Mouse (Mus musculus): Measurements from ENCODE around the gene Fat4. TPM values are rescaled to one million over a fixed set of nuclear protein-coding genes. Genes with fewer than 3 reads are reported as not detected.

Fat4 gene
- polyA plus RNA-seq, 1 experiment from 2014 or later, result 14.6 TPM

- Histone ChIP-seq H3K4me3 (replicated peaks; ENCODE audit: low read depth, low read length) (no peak overlapping the region), H3K9ac (replicated peaks; ENCODE audit: low read length) (no peak overlapping the region), H3K36me3 (ENCODE audit: control insufficient read depth, insufficient read depth, low read length) (no peaks in the 10 kb centered on the region), H3K9me3 (ENCODE audit: control insufficient read depth, low read length) (no peaks in the 10 kb centered on the region), H3K27ac (replicated peaks; ENCODE audit: low read depth, low read length) (no peak overlapping the region), H3K4me1 (ENCODE audit: control insufficient read depth, insufficient read depth, low read length) (no peaks in the 10 kb centered on the region), H3K27me3 (ENCODE audit: control insufficient read depth, insufficient read depth, low read length) (no peaks in the 10 kb centered on the region), H3K4me2 (ENCODE audit: low read length) (no peak overlapping the region)
- DNase-seq (no peak), ATAC-seq (ENCODE audit: low FRiP score, low TSS enrichment) (no peak)
- WGBS, result 94% methylated on average over 2 of the region's 2 CpGs
Measured at GRCm38 (mm10) chr3:38871291-38871690, 15.4 kb upstream of the Fat4 start.

- Histone ChIP-seq H3K9me3 (ENCODE audit: control insufficient read depth, low read length) (no peaks in the 10 kb centered on the region), H3K4me3 (replicated peaks; ENCODE audit: low read depth, low read length) (no peak overlapping the region), H3K27me3 (ENCODE audit: control insufficient read depth, insufficient read depth, low read length) (no peaks in the 10 kb centered on the region), H3K4me2 (ENCODE audit: low read length) (no peak overlapping the region), H3K4me1 (ENCODE audit: control insufficient read depth, insufficient read depth, low read length) (no peaks in the 10 kb centered on the region), H3K36me3 (ENCODE audit: control insufficient read depth, insufficient read depth, low read length) (no peaks in the 10 kb centered on the region), H3K9ac (replicated peaks; ENCODE audit: low read length) (no peak overlapping the region), H3K27ac (replicated peaks; ENCODE audit: low read depth, low read length) (no peak overlapping the region)
- no peak for ATAC-seq (ENCODE audit: low FRiP score, low TSS enrichment)
- DNase-seq, result no peak
- 95% methylated on average over 2 of the region's 2 CpGs for WGBS
Measured at GRCm38 (mm10) chr3:38875872-38876271, 10.9 kb upstream of the Fat4 start.

GRCm38 (mm10) chr3:38876706-38877105 is 10.0 kb upstream of the Fat4 start:
- H3K4me2 ChIP-seq (ENCODE audit: low read length), result no peak overlapping the region
- ATAC-seq (ENCODE audit: low FRiP score, low TSS enrichment), result no peak
- no peaks in the 10 kb centered on the region for H3K9me3 ChIP-seq (ENCODE audit: control insufficient read depth, low read length)
- H3K4me3 ChIP-seq (replicated peaks; ENCODE audit: low read depth, low read length), result no peak overlapping the region
- DNase-seq, result no peak
- no peaks in the 10 kb centered on the region for H3K27me3 ChIP-seq (ENCODE audit: control insufficient read depth, insufficient read depth, low read length)
- no peak overlapping the region for H3K9ac ChIP-seq (replicated peaks; ENCODE audit: low read length)
- no peak overlapping the region for H3K27ac ChIP-seq (replicated peaks; ENCODE audit: low read depth, low read length)
- H3K36me3 ChIP-seq (ENCODE audit: control insufficient read depth, insufficient read depth, low read length), result no peaks in the 10 kb centered on the region
- no peaks in the 10 kb centered on the region for H3K4me1 ChIP-seq (ENCODE audit: control insufficient read depth, insufficient read depth, low read length)
- 96% methylated on average over 4 of the region's 4 CpGs for WGBS

GRCm38 (mm10) chr3:38882778-38883177 is 4.0 kb upstream of the Fat4 start:
- no peaks in the 10 kb centered on the region for H3K27me3 ChIP-seq (ENCODE audit: control insufficient read depth, insufficient read depth, low read length)
- no peak overlapping the region for H3K9ac ChIP-seq (replicated peaks; ENCODE audit: low read length)
- H3K36me3 ChIP-seq (ENCODE audit: control insufficient read depth, insufficient read depth, low read length), result no peaks in the 10 kb centered on the region
- no peak overlapping the region for H3K4me3 ChIP-seq (replicated peaks; ENCODE audit: low read depth, low read length)
- H3K27ac ChIP-seq (replicated peaks; ENCODE audit: low read depth, low read length), result no peak overlapping the region
- H3K4me1 ChIP-seq (ENCODE audit: control insufficient read depth, insufficient read depth, low read length), result peaks cover 6% of the 10 kb centered on the region; the same call in 1 of the 2 replicates
- DNase-seq (peak; percentile 92), ATAC-seq (ENCODE audit: low FRiP score, low TSS enrichment) (no peak)
- H3K9me3 ChIP-seq (ENCODE audit: control insufficient read depth, low read length), result no peaks in the 10 kb centered on the region
- H3K4me2 ChIP-seq (ENCODE audit: low read length), result no peak overlapping the region
- 63% methylated on average over 6 of the region's 6 CpGs for WGBS

GRCm38 (mm10) chr3:38883676-38884075 is 3.1 kb upstream of the Fat4 start:
- WGBS, result 26% methylated on average over 9 of the region's 9 CpGs
- peak overlapping the region; percentile 97 for H3K4me2 ChIP-seq (ENCODE audit: low read length)
- H3K9ac ChIP-seq (replicated peaks; ENCODE audit: low read length), result peak overlapping the region; percentile 50
- peak; percentile 57 for DNase-seq
- peaks cover 14% of the 10 kb centered on the region for H3K4me1 ChIP-seq (ENCODE audit: control insufficient read depth, insufficient read depth, low read length)
- peak overlapping the region; percentile 83 for H3K4me3 ChIP-seq (replicated peaks; ENCODE audit: low read depth, low read length)
- H3K9me3 ChIP-seq (ENCODE audit: control insufficient read depth, low read length), result no peaks in the 10 kb centered on the region
- H3K27me3 ChIP-seq (ENCODE audit: control insufficient read depth, insufficient read depth, low read length), result no peaks in the 10 kb centered on the region
- peak overlapping the region; percentile 65; the same call in 1 of the 2 replicates for H3K27ac ChIP-seq (replicated peaks; ENCODE audit: low read depth, low read length)
- no peaks in the 10 kb centered on the region for H3K36me3 ChIP-seq (ENCODE audit: control insufficient read depth, insufficient read depth, low read length)
- no peak for ATAC-seq (ENCODE audit: low FRiP score, low TSS enrichment)

GRCm38 (mm10) chr3:38884276-38884675 is 2.5 kb upstream of the Fat4 start:
- H3K36me3 ChIP-seq (ENCODE audit: control insufficient read depth, insufficient read depth, low read length), result peaks cover 3% of the 10 kb centered on the region; the same call in 1 of the 2 replicates

GRCm38 (mm10) chr3:38884919-38885418 is 1.8 kb upstream of the Fat4 start:
- Histone ChIP-seq H3K4me1 (ENCODE audit: control insufficient read depth, insufficient read depth, low read length) (peaks cover 27% of the 10 kb centered on the region), H3K27me3 (ENCODE audit: control insufficient read depth, insufficient read depth, low read length) (no peaks in the 10 kb centered on the region), H3K27ac (replicated peaks; ENCODE audit: low read depth, low read length) (peak overlapping the region; percentile 87), H3K9me3 (ENCODE audit: control insufficient read depth, low read length) (no peaks in the 10 kb centered on the region), H3K4me3 (replicated peaks; ENCODE audit: low read depth, low read length) (peak overlapping the region; percentile 83), H3K36me3 (ENCODE audit: control insufficient read depth, insufficient read depth, low read length) (peaks cover 4% of the 10 kb centered on the region; the same call in 1 of the 2 replicates), H3K4me2 (ENCODE audit: low read length) (peak overlapping the region; percentile 97), H3K9ac (replicated peaks; ENCODE audit: low read length) (peak overlapping the region; percentile 81)
- under 1% methylated on average over 24 of the region's 24 CpGs for WGBS
- DNase-seq, result peak; percentile 88
- peak; percentile 48 for ATAC-seq (ENCODE audit: low FRiP score, low TSS enrichment)

More at GRCm38 (mm10) chr3:38884276-38884675, 2.5 kb upstream of the Fat4 start:
- peak overlapping the region; percentile 65 for H3K27ac ChIP-seq (replicated peaks; ENCODE audit: low read depth, low read length)
- peak overlapping the region; percentile 50 for H3K9ac ChIP-seq (replicated peaks; ENCODE audit: low read length)
- H3K4me3 ChIP-seq (replicated peaks; ENCODE audit: low read depth, low read length), result peak overlapping the region; percentile 83
- H3K9me3 ChIP-seq (ENCODE audit: control insufficient read depth, low read length), result no peaks in the 10 kb centered on the region
- 0% methylated on average over 6 of the region's 6 CpGs for WGBS
- peak; percentile 96 for DNase-seq
- peaks cover 20% of the 10 kb centered on the region for H3K4me1 ChIP-seq (ENCODE audit: control insufficient read depth, insufficient read depth, low read length)
- no peaks in the 10 kb centered on the region for H3K27me3 ChIP-seq (ENCODE audit: control insufficient read depth, insufficient read depth, low read length)
- peak overlapping the region; percentile 97 for H3K4me2 ChIP-seq (ENCODE audit: low read length)
- ATAC-seq (ENCODE audit: low FRiP score, low TSS enrichment), result peak; percentile 16; the same call in 1 of the 2 replicates

GRCm38 (mm10) chr3:38885481-38886001 is 1.2 kb upstream of the Fat4 start:
- H3K4me1 ChIP-seq (ENCODE audit: control insufficient read depth, insufficient read depth, low read length), result peaks cover 28% of the 10 kb centered on the region
- peak overlapping the region; percentile 83 for H3K4me3 ChIP-seq (replicated peaks; ENCODE audit: low read depth, low read length)
- H3K9me3 ChIP-seq (ENCODE audit: control insufficient read depth, low read length), result no peaks in the 10 kb centered on the region
- no peaks in the 10 kb centered on the region for H3K27me3 ChIP-seq (ENCODE audit: control insufficient read depth, insufficient read depth, low read length)
- peaks cover 4% of the 10 kb centered on the region for H3K36me3 ChIP-seq (ENCODE audit: control insufficient read depth, insufficient read depth, low read length)
- peak overlapping the region; percentile 97 for H3K4me2 ChIP-seq (ENCODE audit: low read length)
- peak; percentile 90 for DNase-seq
- H3K9ac ChIP-seq (replicated peaks; ENCODE audit: low read length), result peak overlapping the region; percentile 81
- ATAC-seq (ENCODE audit: low FRiP score, low TSS enrichment), result peak; percentile 85
- H3K27ac ChIP-seq (replicated peaks; ENCODE audit: low read depth, low read length), result peak overlapping the region; percentile 87
- under 1% methylated on average over 53 of the region's 56 CpGs for WGBS
